Mouse (Mus musculus): ENCODE results near the gene Nckipsd. TPM values are rescaled to one million over a fixed set of nuclear protein-coding genes. Genes with fewer than 3 reads are reported as not detected.
A peak's percentile ranks its signal among the peaks of the same experiment; 100 is the strongest.

Nckipsd gene
- polyA plus RNA-seq, 1 experiment from 2014 or later, result 20.7 TPM

- Histone ChIP-seq H3K27me3 (no peaks in the 10 kb centered on the region), H3K4me1 (replicated peaks) (peaks cover 21% of the 10 kb centered on the region), H3K4me3 (no peak overlapping the region), H3K36me3 (peaks cover 69% of the 10 kb centered on the region), H3K4me2 (peak overlapping the region; percentile 81; the same call in 1 of the 2 replicates), H3K9me3 (no peaks in the 10 kb centered on the region), H3K27ac (replicated peaks) (no peak overlapping the region), H3K9ac (peak overlapping the region; percentile 80)
- 62% methylated on average over 5 of the region's 5 CpGs for WGBS
- no peak for ATAC-seq (ENCODE audit: low read depth)
These were observed 47.2 kb downstream of the Nckipsd start for GRCm38 (mm10) chr9:108855335-108855734.

- Histone ChIP-seq H3K4me1 (replicated peaks) (peaks cover 12% of the 10 kb centered on the region), H3K4me2 (no peak overlapping the region), H3K4me3 (no peak overlapping the region), H3K36me3 (peaks cover 62% of the 10 kb centered on the region), H3K9ac (no peak overlapping the region), H3K9me3 (no peaks in the 10 kb centered on the region), H3K27ac (replicated peaks) (no peak overlapping the region), H3K27me3 (no peaks in the 10 kb centered on the region)
- ATAC-seq (ENCODE audit: low read depth), result no peak
- 78% methylated on average over 8 of the region's 8 CpGs for WGBS
These were observed 50.8 kb downstream of the Nckipsd start for GRCm38 (mm10) chr9:108858792-108859527.

Small RNA genes within 50 kb of the gene (microRNA-seq; reads per million reads assigned to microRNA genes)
- not detected for gene Gm23156

Other genes starting within 250 kb of the Nckipsd start
- 109 and 112 TPM in 2 replicates for gene Impdh2, start 248.1 kb upstream of the Nckipsd start, polyA plus RNA-seq (2015; fragmentation: Nextera tagmentation; extraction: Ambion mirVana)
- gene Ndufaf3, start 240.9 kb upstream of the Nckipsd start, polyA plus RNA-seq (2015; fragmentation: Nextera tagmentation; extraction: Ambion mirVana), result 68.0 and 80.2 TPM in 2 replicates
- gene Dalrd3, start 238.5 kb upstream of the Nckipsd start, polyA plus RNA-seq (2015; fragmentation: Nextera tagmentation; extraction: Ambion mirVana), result 267 and 294 TPM in 2 replicates
- 254 and 259 TPM in 2 replicates for gene Wdr6, start 229.6 kb upstream of the Nckipsd start, polyA plus RNA-seq (2015; fragmentation: Nextera tagmentation; extraction: Ambion mirVana)
- gene P4htm, start 210.7 kb upstream of the Nckipsd start, polyA plus RNA-seq (2015; fragmentation: Nextera tagmentation; extraction: Ambion mirVana), result 29.5 and 30.7 TPM in 2 replicates
- gene Arih2, start 159.0 kb upstream of the Nckipsd start, polyA plus RNA-seq (2015; fragmentation: Nextera tagmentation; extraction: Ambion mirVana), result 47.0 and 53.4 TPM in 2 replicates
- gene Slc25a20, start 146.3 kb upstream of the Nckipsd start, polyA plus RNA-seq (2015; fragmentation: Nextera tagmentation; extraction: Ambion mirVana), result 46.2 and 46.5 TPM in 2 replicates
- gene Prkar2a, start 119.1 kb upstream of the Nckipsd start, polyA plus RNA-seq (2015; fragmentation: Nextera tagmentation; extraction: Ambion mirVana), result 56.1 and 57.6 TPM in 2 replicates
- 183 and 204 TPM in 2 replicates for gene Ip6k2, start 24.6 kb upstream of the Nckipsd start, polyA plus RNA-seq (2015; fragmentation: Nextera tagmentation; extraction: Ambion mirVana)
- 12.1 and 12.2 TPM in 2 replicates for gene Celsr3, start 18.0 kb downstream of the Nckipsd start, polyA plus RNA-seq (2015; fragmentation: Nextera tagmentation; extraction: Ambion mirVana)
- 12.7 and 13.5 TPM in 2 replicates for gene Slc26a6, start 44.9 kb downstream of the Nckipsd start, polyA plus RNA-seq (2015; fragmentation: Nextera tagmentation; extraction: Ambion mirVana)
- gene Tmem89, start 106.3 kb downstream of the Nckipsd start, polyA plus RNA-seq (2015; fragmentation: Nextera tagmentation; extraction: Ambion mirVana), result not detected in 2 replicates
- gene Uqcrc1, start 128.3 kb downstream of the Nckipsd start, polyA plus RNA-seq (2015; fragmentation: Nextera tagmentation; extraction: Ambion mirVana), result 399 and 434 TPM in 2 replicates
- gene Col7a1, start 145.2 kb downstream of the Nckipsd start, polyA plus RNA-seq (2015; fragmentation: Nextera tagmentation; extraction: Ambion mirVana), result 1.7 and 2.2 TPM in 2 replicates
- not detected in 2 replicates for gene Ucn2, start 177.6 kb downstream of the Nckipsd start, polyA plus RNA-seq (2015; fragmentation: Nextera tagmentation; extraction: Ambion mirVana)
- 19.9 and 22.4 TPM in 2 replicates for gene Pfkfb4, start 183.4 kb downstream of the Nckipsd start, polyA plus RNA-seq (2015; fragmentation: Nextera tagmentation; extraction: Ambion mirVana)
- gene Shisa5, start 230.2 kb downstream of the Nckipsd start, polyA plus RNA-seq (2015; fragmentation: Nextera tagmentation; extraction: Ambion mirVana), result 58.7 and 59.9 TPM in 2 replicates